Mouse (Mus musculus) thymus, adult 2 months (tissue): ENCODE measurements around the gene Them7. TPM values are rescaled to one million over a fixed set of nuclear protein-coding genes. Genes with fewer than 3 reads are reported as not detected.

Experiments
- DNase-seq: peaks from one replicate; pipeline ENCODE4 v3.0.0; 2021
- H3K27ac ChIP-seq: fragments of 200-500 bp; 2 replicates; pipeline ENCODE4 v1.5.1; 2012; ENCODE audit warnings: low read length, control low read depth; ENCODE audit not compliant: control insufficient read depth, insufficient read depth
- H3K27me3 ChIP-seq: fragments of 200-500 bp; 2 replicates; pipeline ENCODE4 v1.6.1; 2012; ENCODE audit warnings: mild to moderate bottlenecking, low read length, moderate library complexity, mixed read lengths; ENCODE audit not compliant: control insufficient read depth, insufficient read depth
- H3K36me3 ChIP-seq: fragments of 200-500 bp; 2 replicates; pipeline ENCODE4 v1.6.1; 2012; ENCODE audit warnings: mild to moderate bottlenecking, low read length, moderate library complexity; ENCODE audit not compliant: control insufficient read depth, insufficient read depth
- H3K4me1 ChIP-seq: fragments of 200-500 bp; replicated peaks from 2 replicates; pipeline ENCODE4 v1.6.1; 2012; ENCODE audit warnings: low read length; ENCODE audit not compliant: control insufficient read depth, insufficient read depth
- H3K4me3 ChIP-seq: fragments of 200-500 bp; 2 replicates; pipeline ENCODE4 v1.5.1; 2012; ENCODE audit warnings: mild to moderate bottlenecking, low read length, control low read depth, moderate library complexity; ENCODE audit not compliant: control insufficient read depth, insufficient read depth
- CTCF ChIP-seq: fragments of 200-500 bp; IDR thresholded peaks from 2 replicates; pipeline ENCODE4 v1.5.1; 2012; ENCODE audit warnings: mild to moderate bottlenecking, control low read depth, low read length, moderate library complexity, borderline replicate concordance; ENCODE audit not compliant: control insufficient read depth, poor library complexity, insufficient read depth; ENCODE audit errors: extremely low read depth
- POLR2A ChIP-seq: fragments of 200-500 bp; IDR thresholded peaks from 2 replicates; pipeline ENCODE4 v1.6.1; 2012; ENCODE audit warnings: mild to moderate bottlenecking, low read length, control low read depth, moderate library complexity; ENCODE audit not compliant: control insufficient read depth, poor library complexity, insufficient read depth; ENCODE audit errors: extremely low read depth
- WGBS: fragments of 180-500 bp; shearing (Covaris S2); methylation state at CpG from one replicate; pipeline ENCODE4 v1.1.7; 2018; 5-methylcytosine and 5-hydroxymethylcytosine counted together
- polyA plus RNA-seq: library from polyadenylated mRNA; depleted of rRNA; stranded (reverse); fragments of >200 nt; gene quantifications from 2 replicates; pipeline ENCODE4 v1.2.3, GENCODE M21; 2012; rRNA removed

Them7 gene
- 0.24 and 0.94 TPM in 2 replicates for polyA plus RNA-seq

GRCm38 (mm10) chr2:105224134-105224986 is at the start of gene Them7:
Gene Them7, plus strand, starts transcription at chr2:105224320.
- Histone ChIP-seq H3K27me3 (no peaks in the 10 kb centered on the region), H3K36me3 (no peaks in the 10 kb centered on the region), H3K27ac (no peak within 1 kb of the TSS), H3K4me1 (peaks cover 4% of the 10 kb centered on the region; the same call in 1 of the 2 replicates), H3K4me3 (peak within 1 kb of the TSS; percentile 20; the same call in 1 of the 2 replicates)
- TF ChIP-seq CTCF (no peak), POLR2A (no peak)
- 2% methylated on average over 38 of the region's 38 CpGs for WGBS
- no peak for DNase-seq

- DNase-seq, result no peak
- no peaks in the 10 kb centered on the region for H3K27me3 ChIP-seq
- whole genome bisulfite sequencing, result 93% methylated on average over 12 of the region's 12 CpGs
- TF ChIP-seq CTCF (no peak), POLR2A (no peak)
- H3K36me3 ChIP-seq, result no peaks in the 10 kb centered on the region
- H3K4me1 ChIP-seq, result no peaks in the 10 kb centered on the region
- no peak overlapping the region for H3K27ac ChIP-seq
- no peak overlapping the region for H3K4me3 ChIP-seq
These were observed 45.2 kb upstream of the Them7 start for GRCm38 (mm10) chr2:105178871-105179270.

- Histone ChIP-seq H3K27me3 (no peaks in the 10 kb centered on the region), H3K4me1 (no peaks in the 10 kb centered on the region), H3K36me3 (no peaks in the 10 kb centered on the region), H3K4me3 (no peak overlapping the region), H3K27ac (no peak overlapping the region)
- 82% methylated on average over 6 of the region's 6 CpGs for WGBS
- DNase-seq, result no peak
- TF ChIP-seq POLR2A (no peak), CTCF (no peak)
These were observed 41.6 kb upstream of the Them7 start for GRCm38 (mm10) chr2:105182501-105182900.

- DNase-seq, result no peak
- Histone ChIP-seq H3K36me3 (no peaks in the 10 kb centered on the region), H3K4me3 (no peak overlapping the region), H3K4me1 (no peaks in the 10 kb centered on the region), H3K27me3 (no peaks in the 10 kb centered on the region), H3K27ac (no peak overlapping the region)
- 3% methylated on average over 3 of the region's 3 CpGs for WGBS
- TF ChIP-seq POLR2A (no peak), CTCF (no peak)
These were observed 39.0 kb upstream of the Them7 start for GRCm38 (mm10) chr2:105185140-105185539.

GRCm38 (mm10) chr2:105185768-105186529 is 38.2 kb upstream of the Them7 start:
- no peak for TF ChIP-seq POLR2A
- no peak for TF ChIP-seq CTCF
- Histone ChIP-seq H3K27ac (no peak overlapping the region), H3K4me1 (no peaks in the 10 kb centered on the region), H3K4me3 (no peak overlapping the region), H3K36me3 (no peaks in the 10 kb centered on the region), H3K27me3 (no peaks in the 10 kb centered on the region)
- 93% methylated on average over 13 of the region's 13 CpGs for whole genome bisulfite sequencing
- DNase-seq, result no peak

- TF ChIP-seq CTCF, result no peak
- no peak for TF ChIP-seq POLR2A
- H3K27ac ChIP-seq, result no peak overlapping the region
- no peak overlapping the region for H3K4me3 ChIP-seq
- no peak for DNase-seq
- H3K27me3 ChIP-seq, result no peaks in the 10 kb centered on the region
- WGBS, result 93% methylated on average over 5 of the region's 5 CpGs
- no peaks in the 10 kb centered on the region for H3K36me3 ChIP-seq
- H3K4me1 ChIP-seq, result no peaks in the 10 kb centered on the region
These were observed 37.5 kb upstream of the Them7 start for GRCm38 (mm10) chr2:105186591-105186990.
